Mouse (Mus musculus) embryonic stem cell, embryonic (primary cell): ENCODE data around the gene Ecsit.

ENCODE experiments used
- CTCF ChIA-PET, 4 experiments: fragments of 300-600 bp in 2 of 4; fragments of 350-600 bp in 2 of 4; sonication (Branson Sonifier 250); formaldehyde crosslinking; loops; one replicate each; lab custom pipeline; 2022; ENCODE audit warnings: inconsistent platforms in 2 of 4; lab: Charles Lee
- POLR2A ChIA-PET, 4 experiments: fragments of 300-600 bp in 2 of 4; fragments of 350-600 bp in 2 of 4; sonication (Branson Sonifier 250); formaldehyde crosslinking; loops; one replicate each; lab custom pipeline; 2022; ENCODE audit warnings: antibody characterized with exemption in 4 of 4, inconsistent platforms in 1 of 4; lab: Charles Lee

Ecsit gene

DNA sequence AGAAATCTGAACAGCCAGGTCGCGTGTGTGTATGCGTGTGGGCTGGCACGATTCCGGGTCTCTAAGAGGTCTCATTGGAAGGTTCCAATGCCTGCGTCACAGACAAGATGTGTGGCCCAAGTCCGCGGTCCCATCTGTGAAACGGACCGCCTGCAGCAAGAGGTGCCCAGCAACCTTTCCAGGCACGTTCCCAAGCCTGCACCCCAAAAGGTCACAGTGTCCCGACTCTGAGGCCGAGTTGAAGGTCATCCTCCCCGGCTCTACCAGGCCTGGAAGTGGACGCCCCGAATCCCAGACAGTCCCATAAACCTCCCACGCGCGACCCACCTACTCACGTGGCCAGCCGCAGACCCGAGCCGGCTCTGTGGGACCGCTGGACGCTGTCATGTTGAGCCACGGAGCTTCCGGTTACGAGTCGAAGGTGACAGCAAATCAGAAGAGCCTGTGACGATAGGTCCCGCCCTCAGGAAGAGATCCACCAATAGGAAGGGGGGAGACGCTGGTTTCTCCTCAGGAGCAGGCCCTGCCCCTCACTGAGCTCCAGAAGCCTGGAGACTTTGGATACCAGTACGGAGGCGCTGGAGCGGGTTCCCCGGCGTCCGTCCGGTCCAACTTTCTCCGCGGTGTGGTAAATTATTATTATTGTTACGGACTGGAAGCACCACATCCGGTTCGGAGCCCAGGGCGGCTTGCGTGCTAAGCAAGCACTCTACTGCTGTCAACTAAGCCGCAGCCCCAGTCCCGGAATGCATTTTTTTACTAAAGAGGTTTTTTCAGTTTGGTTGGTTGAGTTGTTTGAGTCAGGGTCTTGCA lies at the start of gene Ecsit:
Ecsit (minus strand) TSS at position 417 of the 813 bp plus-strand sequence.
- ChIA-PET CTCF (interaction anchor here in 3 of 4 experiments (0.5 to 1.5 kb wide), 17 partner anchors 10 to 670 kb away, joined by 3 to 15 read pairs (median 4); partner anchors contain the start of genes Gm49318 (in 1 of the 3) and Zfp653 (in 1 of the 3)), POLR2A (interaction anchor here in 3 of 4 experiments (0.5 to 5.1 kb wide), 40 partner anchors 8 to 794 kb away, joined by 3 to 45 read pairs (median 5); partner anchors contain the start of genes Gm49318 (in 3 of the 3), Zfp653 (in 2 of the 3), Ccdc159 (in 1 of the 3) and Cdkn2d (in 1 of the 3))

- ChIA-PET CTCF (interaction anchor here in 3 of 4 experiments (0.6 to 1.6 kb wide), 3 partner anchors 9 to 17 kb away, joined by 4 to 9 read pairs (median 6); no protein-coding TSS in a partner anchor), POLR2A (interaction anchor here in 3 of 4 experiments (0.6 to 1.8 kb wide), 9 partner anchors 8 to 172 kb away, joined by 3 to 9 read pairs (median 4); partner anchors contain the start of gene Pigyl (in 1 of the 3))
Measured at GRCm38 (mm10) chr9:22134246-22134890, 49.1 kb upstream of the Ecsit start.

GRCm38 (mm10) chr9:22132220-22132619 lies 47.0 kb upstream of the Ecsit start:
- ChIA-PET POLR2A (interaction anchor here in 3 of 4 experiments (0.6 to 3.1 kb wide), 23 partner anchors 10 to 257 kb away, joined by 3 to 16 read pairs (median 4); partner anchors contain the start of genes Gm49318 (in 2 of the 3), Zfp653 (in 2 of the 3), Anln (in 1 of the 3) and Ccdc159 (in 1 of the 3)), CTCF (interaction anchor here in 3 of 4 experiments (0.7 to 2.6 kb wide), 10 partner anchors 11 to 36 kb away, joined by 3 to 13 read pairs (median 6); partner anchors contain the start of gene Pigyl (in 2 of the 3))

DNA sequence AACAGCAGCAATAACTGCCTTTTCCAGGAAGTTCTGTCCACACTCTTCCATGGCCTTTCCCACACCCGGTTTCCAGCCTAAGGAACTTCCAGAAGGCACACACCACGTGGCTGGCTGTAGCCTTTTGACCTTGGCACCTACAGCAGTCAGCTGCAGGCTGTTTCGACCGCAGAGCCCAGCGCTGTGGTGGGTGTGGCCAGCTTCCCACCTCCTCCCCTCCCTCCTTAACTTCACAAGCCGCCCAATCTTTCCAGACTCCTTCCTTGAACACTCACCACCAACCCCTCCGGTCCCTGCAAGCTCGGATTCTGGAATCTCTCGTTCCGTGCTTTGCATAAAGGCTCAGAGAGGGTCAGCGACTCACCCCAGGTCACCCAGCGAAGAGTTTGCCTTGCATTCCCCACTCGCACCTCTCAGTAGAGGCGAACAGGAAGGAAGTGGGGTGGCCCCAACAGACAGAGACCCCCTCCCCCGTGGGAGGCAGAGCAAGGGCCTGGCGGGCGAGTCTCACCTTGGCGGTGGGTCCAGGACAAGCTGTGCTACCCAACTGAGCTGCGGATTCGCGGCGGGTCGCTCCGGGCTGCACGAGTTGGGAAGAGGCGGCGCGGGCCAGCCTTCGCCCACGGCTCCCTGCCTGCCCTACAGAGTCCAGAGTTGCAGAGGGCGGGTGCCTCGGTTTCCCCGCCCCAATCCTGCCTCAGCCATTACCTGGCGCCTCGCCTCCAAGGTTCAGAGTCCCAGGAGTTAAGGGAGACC lies 46.2 kb upstream of the Ecsit start:
- ChIA-PET POLR2A (interaction anchor here (0.5 to 3.6 kb wide), 34 partner anchors 9 to 1616 kb away, joined by 3 to 16 read pairs (median 4); partner anchors contain the start of genes Gm49318 (in 3 of the 4), Zfp653 (in 2 of the 4), 9530077C05Rik (in 1 of the 4) and Anln (in 1 of the 4)), CTCF (interaction anchor here in 3 of 4 experiments (0.5 to 2.6 kb wide), 15 partner anchors 12 to 585 kb away, joined by 3 to 13 read pairs (median 4); partner anchors contain the start of gene Pigyl (in 2 of the 3))

- ChIA-PET CTCF (interaction anchor here (0.6 to 2.0 kb wide), 11 partner anchors 7 to 299 kb away, joined by 3 to 17 read pairs (median 4); partner anchors contain the start of genes Ecsit (in 1 of the 4) and Elavl3 (in 1 of the 4)), POLR2A (interaction anchor here in 3 of 4 experiments (0.6 to 2.5 kb wide), 7 partner anchors 7 to 358 kb away, joined by 3 to 9 read pairs (median 5); partner anchors contain the start of genes Acp5 (in 2 of the 3), Ccdc159 (in 1 of the 3) and Tmem205 (in 1 of the 3))
Measured at GRCm38 (mm10) chr9:22125246-22126027, 40.2 kb upstream of the Ecsit start.

- POLR2A ChIA-PET = interaction anchor here in 1 of 4 experiments (0.7 to 1.0 kb wide), 2 partner anchors 8 to 12 kb away, joined by 3 to 4 read pairs; partner anchors contain the start of gene Acp5
- CTCF ChIA-PET = interaction anchor here in 3 of 4 experiments (0.6 to 1.7 kb wide), 5 partner anchors 17 to 57 kb away, joined by 3 to 6 read pairs (median 5); no protein-coding TSS in a partner anchor
Measured at GRCm38 (mm10) chr9:22124169-22124568, 38.9 kb upstream of the Ecsit start.

DNA sequence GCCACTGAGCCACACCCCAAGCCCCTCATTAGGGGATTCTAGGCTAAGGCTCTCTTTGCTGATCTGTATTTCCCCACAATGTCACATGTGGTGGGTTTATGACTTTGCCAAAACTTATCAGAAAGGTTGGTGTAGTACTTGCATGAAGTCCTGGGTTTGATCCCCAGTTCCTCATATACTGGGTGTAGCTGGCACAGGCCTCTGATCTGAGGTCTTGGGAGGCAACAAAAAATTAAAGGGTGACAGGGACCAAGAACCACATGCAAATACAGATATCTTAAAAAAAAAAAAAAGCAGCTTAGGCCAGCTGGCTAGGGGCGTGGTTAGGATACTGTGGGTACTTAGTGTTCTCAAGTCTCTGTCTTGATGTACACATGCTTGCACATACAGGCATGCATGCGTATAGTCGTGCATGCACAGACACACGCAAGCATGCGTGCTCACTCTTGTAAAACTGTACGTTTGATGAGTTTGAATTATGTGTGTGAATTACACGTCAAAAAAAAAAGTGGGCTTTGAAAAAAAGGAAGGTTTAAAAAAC lies 37.9 kb upstream of the Ecsit start:
- CTCF ChIA-PET = interaction anchor here in 2 of 4 experiments (0.6 kb wide), 2 partner anchors 26 to 33 kb away, joined by 3 to 6 read pairs; no protein-coding TSS in a partner anchor
- POLR2A ChIA-PET = interaction anchor here in 3 of 4 experiments (1.1 to 3.1 kb wide), 5 partner anchors 8 to 43 kb away, joined by 3 to 9 read pairs (median 4); partner anchors contain the start of gene Pigyl (in 1 of the 3)

DNA sequence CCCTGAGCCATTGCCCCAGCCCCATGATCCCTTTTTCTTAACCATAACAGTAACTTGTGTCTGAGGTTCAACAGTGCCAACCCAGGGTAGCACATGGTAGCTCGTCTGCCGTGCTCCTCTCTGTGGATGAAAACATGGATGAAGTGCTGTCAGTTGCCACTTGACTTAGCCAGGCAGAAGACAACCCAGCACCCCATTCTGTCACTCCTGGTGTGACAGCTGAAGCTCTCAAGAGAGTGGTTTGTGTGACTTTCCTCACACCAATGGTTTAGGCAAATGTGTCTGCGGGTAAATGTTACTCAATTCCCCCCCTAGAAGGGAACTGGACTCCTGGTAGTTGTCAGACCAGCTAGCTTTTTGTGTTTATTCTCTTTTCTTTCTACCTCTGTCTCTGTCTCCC lies 36.8 kb upstream of the Ecsit start:
- ChIA-PET CTCF (interaction anchor here in 2 of 4 experiments (0.6 to 1.0 kb wide), 2 partner anchors 21 to 27 kb away, joined by 3 read pairs; no protein-coding TSS in a partner anchor), POLR2A (interaction anchor here in 3 of 4 experiments (1.1 to 3.1 kb wide), 5 partner anchors 9 to 44 kb away, joined by 3 to 9 read pairs (median 4); partner anchors contain the start of gene Pigyl (in 1 of the 3))

- CTCF ChIA-PET = interaction anchor here in 2 of 4 experiments (0.6 to 1.0 kb wide), 2 partner anchors 22 to 28 kb away, joined by 3 read pairs; no protein-coding TSS in a partner anchor
- POLR2A ChIA-PET = interaction anchor here in 2 of 4 experiments (0.7 to 3.1 kb wide), 3 partner anchors 10 to 1083 kb away, joined by 3 to 9 read pairs (median 8); no protein-coding TSS in a partner anchor
Measured at GRCm38 (mm10) chr9:22121545-22121944, 36.3 kb upstream of the Ecsit start.

- ChIA-PET CTCF (interaction anchor here in 3 of 4 experiments (1.8 to 2.9 kb wide), 5 partner anchors 13 to 24 kb away, joined by 7 to 29 read pairs (median 10); no protein-coding TSS in a partner anchor), POLR2A (interaction anchor here in 2 of 4 experiments (0.8 to 2.7 kb wide), 6 partner anchors 31 to 140 kb away, joined by 3 to 17 read pairs (median 4); partner anchors contain the start of genes Ecsit (in 1 of the 2), Gm49318 (in 1 of the 2), Pigyl (in 1 of the 2) and Zfp599 (in 1 of the 2))
Measured at GRCm38 (mm10) chr9:22119543-22119942, 34.3 kb upstream of the Ecsit start.

DNA sequence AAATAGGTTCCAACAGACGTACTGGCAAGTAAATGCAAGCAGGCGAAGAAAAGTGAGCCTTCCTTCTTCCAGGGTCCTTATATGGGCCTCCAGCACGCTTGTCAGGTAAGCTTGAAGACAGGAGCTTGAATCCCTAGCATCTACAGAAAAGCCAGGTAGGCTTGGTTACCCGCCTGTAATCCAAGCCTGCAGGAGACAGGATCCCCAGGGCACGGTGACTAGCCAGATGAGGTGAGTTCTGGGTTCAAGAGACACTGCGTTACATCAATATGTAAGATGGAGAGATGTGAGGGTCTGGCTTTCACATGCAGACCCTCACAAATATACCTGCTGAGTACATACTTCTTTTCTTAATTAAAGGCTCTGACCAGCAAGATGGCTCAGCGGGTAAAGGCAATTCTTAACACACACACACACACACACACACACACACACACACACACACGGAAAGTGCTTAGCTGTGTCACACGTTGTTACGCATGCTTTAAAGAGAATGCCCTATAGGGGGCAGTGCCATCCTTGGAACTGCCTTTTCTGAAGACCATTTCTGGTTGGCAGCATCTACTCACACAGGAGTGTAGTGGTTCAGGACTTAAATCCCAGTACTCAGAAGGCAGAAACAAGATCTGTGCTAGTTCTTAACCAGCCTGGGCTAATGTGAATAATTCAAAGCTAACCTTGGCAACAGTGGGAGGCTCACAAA lies 32.7 kb upstream of the Ecsit start:
- CTCF ChIA-PET = interaction anchor here (0.5 to 2.9 kb wide), 45 partner anchors 9 to 569 kb away, joined by 3 to 29 read pairs (median 4); partner anchors contain the start of genes 9530077C05Rik (in 1 of the 4), Acp5 (in 1 of the 4), Cnn1 (in 1 of the 4) and Ecsit (in 1 of the 4)
- POLR2A ChIA-PET = interaction anchor here in 3 of 4 experiments (0.6 to 2.7 kb wide), 27 partner anchors 8 to 335 kb away, joined by 3 to 17 read pairs (median 4); partner anchors contain the start of genes Acp5 (in 1 of the 3), Anln (in 1 of the 3), Ecsit (in 1 of the 3) and Gm49318 (in 1 of the 3)

GRCm38 (mm10) chr9:22116740-22117426 lies 31.6 kb upstream of the Ecsit start, which contains the start of gene Elof1:
Elof1 (minus strand) TSS chr9:22117172.
- POLR2A ChIA-PET = interaction anchor here in 3 of 4 experiments (0.5 to 2.7 kb wide), 18 partner anchors 8 to 1167 kb away, joined by 3 to 17 read pairs (median 4); partner anchors contain the start of genes Pigyl (in 2 of the 3), Ecsit (in 1 of the 3) and Gm49318 (in 1 of the 3)
- CTCF ChIA-PET = interaction anchor here in 3 of 4 experiments (0.6 to 2.9 kb wide), 21 partner anchors 9 to 294 kb away, joined by 3 to 29 read pairs (median 5); partner anchors contain the start of genes 9530077C05Rik (in 1 of the 3), Cnn1 (in 1 of the 3), Swsap1 (in 1 of the 3) and Zfp809 (in 1 of the 3)

DNA sequence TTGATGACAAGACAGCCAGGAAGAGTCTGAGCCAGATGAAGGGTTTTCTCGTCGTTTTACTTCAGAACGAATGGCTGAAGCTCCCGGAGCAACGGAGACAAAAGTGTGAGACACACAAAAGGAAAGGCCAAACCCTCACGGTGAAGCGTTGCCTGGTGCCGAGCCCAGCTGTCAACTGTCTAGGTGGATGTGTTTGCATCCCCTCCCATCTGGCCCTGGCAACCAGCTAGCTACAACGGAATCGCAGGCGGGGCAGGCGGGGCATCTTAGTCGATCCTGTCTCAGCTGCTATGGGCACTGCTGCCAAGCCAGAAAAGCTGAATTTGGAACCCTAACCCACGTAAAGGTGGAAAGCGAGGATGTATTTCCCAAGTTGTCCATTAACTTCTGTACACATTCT lies 30.8 kb upstream of the Ecsit start:
- POLR2A ChIA-PET = interaction anchor here (0.5 to 2.0 kb wide), 17 partner anchors 8 to 871 kb away, joined by 3 to 7 read pairs (median 4); partner anchors contain the start of genes Pigyl (in 2 of the 4) and Gm49318 (in 1 of the 4)
- CTCF ChIA-PET = interaction anchor here (0.6 to 2.8 kb wide), 7 partner anchors 14 to 292 kb away, joined by 3 to 15 read pairs (median 5); no protein-coding TSS in a partner anchor
